Mouse (Mus musculus): Measurements from ENCODE around the gene Mbnl2. TPM values are rescaled to one million over a fixed set of nuclear protein-coding genes. Genes with fewer than 3 reads are reported as not detected.

Gene Mbnl2
- polyA plus RNA-seq, 1 experiment from 2014 or later: 44.1 TPM

DNA sequence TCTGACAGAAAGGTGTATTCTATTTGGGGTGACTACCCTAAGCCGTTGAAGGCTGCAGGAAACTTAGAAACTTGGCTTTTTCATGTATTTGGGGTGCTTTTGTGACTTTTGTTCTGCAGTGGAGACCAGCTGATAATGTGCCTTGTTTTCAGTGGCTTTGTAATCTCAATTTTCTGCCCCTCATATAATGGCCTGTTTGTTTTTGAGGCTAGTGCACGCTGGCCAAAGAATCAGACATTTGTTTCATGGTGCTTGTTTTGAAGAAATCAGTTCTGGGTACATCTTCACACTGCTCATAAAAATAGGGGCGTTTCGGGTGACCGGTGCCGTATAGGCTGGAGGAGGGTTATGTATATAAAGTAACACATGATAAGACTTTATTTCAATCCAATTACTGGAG, 22.4 kb downstream of the Mbnl2 start:
- no peak overlapping the region for H3K4me3 ChIP-seq (ENCODE audit: low read depth, low read length)
- no peak overlapping the region for H3K9ac ChIP-seq (ENCODE audit: low read length)
- H3K27ac ChIP-seq (ENCODE audit: low read depth, low read length): no peak overlapping the region
- 81% methylated on average over 6 of the region's 6 CpGs for WGBS
- H3K27me3 ChIP-seq (ENCODE audit: control insufficient read depth, insufficient read depth, low read length): no peaks in the 10 kb centered on the region
- H3K36me3 ChIP-seq (ENCODE audit: control insufficient read depth, insufficient read depth, low read length): no peaks in the 10 kb centered on the region
- H3K4me1 ChIP-seq (ENCODE audit: control insufficient read depth, insufficient read depth, low read length): 0 out of 2 replicates have a peak, but pooled peaks cover 4% of the 10 kb centered on the region
- H3K4me2 ChIP-seq (ENCODE audit: low read depth): no peak overlapping the region
- DNase-seq (ENCODE audit: low spot score) (no peak), ATAC-seq (ENCODE audit: insufficient read depth, low FRiP score, low TSS enrichment) (no peak)
- no peaks in the 10 kb centered on the region for H3K9me3 ChIP-seq (ENCODE audit: control insufficient read depth, low read length)

- Histone ChIP-seq H3K4me1 (ENCODE audit: control insufficient read depth, insufficient read depth, low read length) (0 out of 2 replicates have a peak, but pooled peaks cover 6% of the 10 kb centered on the region), H3K36me3 (ENCODE audit: control insufficient read depth, insufficient read depth, low read length) (no peaks in the 10 kb centered on the region), H3K9ac (ENCODE audit: low read length) (no peak overlapping the region), H3K4me3 (ENCODE audit: low read depth, low read length) (no peak overlapping the region), H3K27ac (ENCODE audit: low read depth, low read length) (no peak overlapping the region), H3K27me3 (ENCODE audit: control insufficient read depth, insufficient read depth, low read length) (no peaks in the 10 kb centered on the region), H3K4me2 (ENCODE audit: low read depth) (no peak overlapping the region), H3K9me3 (ENCODE audit: control insufficient read depth, low read length) (no peaks in the 10 kb centered on the region)
- WGBS: 89% methylated on average over 5 of the region's 5 CpGs
- no peak for ATAC-seq (ENCODE audit: insufficient read depth, low FRiP score, low TSS enrichment)
- DNase-seq (ENCODE audit: low spot score): no peak
Measured at GRCm38 (mm10) chr14:120298439-120298838, 23.0 kb downstream of the Mbnl2 start.

- Histone ChIP-seq H3K36me3 (ENCODE audit: control insufficient read depth, insufficient read depth, low read length) (no peaks in the 10 kb centered on the region), H3K9ac (ENCODE audit: low read length) (no peak overlapping the region), H3K4me3 (ENCODE audit: low read depth, low read length) (no peak overlapping the region), H3K9me3 (ENCODE audit: control insufficient read depth, low read length) (no peaks in the 10 kb centered on the region), H3K4me1 (ENCODE audit: control insufficient read depth, insufficient read depth, low read length) (0 out of 2 replicates have a peak, but pooled peaks cover 6% of the 10 kb centered on the region), H3K4me2 (ENCODE audit: low read depth) (no peak overlapping the region), H3K27me3 (ENCODE audit: control insufficient read depth, insufficient read depth, low read length) (no peaks in the 10 kb centered on the region), H3K27ac (ENCODE audit: low read depth, low read length) (no peak overlapping the region)
- 74% methylated on average over 3 of the region's 3 CpGs for WGBS
- DNase-seq (ENCODE audit: low spot score): no peak
- ATAC-seq (ENCODE audit: insufficient read depth, low FRiP score, low TSS enrichment): no peak
Measured at GRCm38 (mm10) chr14:120299716-120300115, 24.2 kb downstream of the Mbnl2 start.

DNA sequence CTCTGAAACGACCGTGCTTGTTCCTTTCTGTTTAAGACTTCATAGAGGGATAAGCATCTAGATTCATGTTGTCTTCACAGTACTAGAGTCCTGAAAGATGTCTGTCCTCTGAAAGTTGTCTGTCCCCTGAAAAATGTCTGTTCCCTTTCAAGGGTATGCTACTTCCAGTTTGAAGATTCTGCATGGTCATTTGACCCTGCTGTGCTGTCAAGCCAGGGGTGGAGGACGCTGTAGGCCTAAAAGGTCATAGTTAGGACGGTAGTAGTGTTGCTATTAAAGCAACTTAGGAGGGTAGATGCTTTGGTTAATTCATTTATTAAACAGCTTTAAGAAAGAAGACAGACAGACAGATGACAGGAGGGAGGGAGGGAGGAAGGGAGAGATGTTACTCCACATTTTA, 24.7 kb downstream of the Mbnl2 start:
- no peak overlapping the region for H3K4me2 ChIP-seq (ENCODE audit: low read depth)
- H3K27me3 ChIP-seq (ENCODE audit: control insufficient read depth, insufficient read depth, low read length): no peaks in the 10 kb centered on the region
- H3K36me3 ChIP-seq (ENCODE audit: control insufficient read depth, insufficient read depth, low read length): no peaks in the 10 kb centered on the region
- no peak for ATAC-seq (ENCODE audit: insufficient read depth, low FRiP score, low TSS enrichment)
- no peak overlapping the region for H3K4me3 ChIP-seq (ENCODE audit: low read depth, low read length)
- 0 out of 2 replicates have a peak, but pooled peaks cover 6% of the 10 kb centered on the region for H3K4me1 ChIP-seq (ENCODE audit: control insufficient read depth, insufficient read depth, low read length)
- DNase-seq (ENCODE audit: low spot score): no peak
- H3K9ac ChIP-seq (ENCODE audit: low read length): no peak overlapping the region
- 77% methylated on average over 4 of the region's 4 CpGs for WGBS
- no peaks in the 10 kb centered on the region for H3K9me3 ChIP-seq (ENCODE audit: control insufficient read depth, low read length)
- no peak overlapping the region for H3K27ac ChIP-seq (ENCODE audit: low read depth, low read length)

- Histone ChIP-seq H3K9me3 (ENCODE audit: control insufficient read depth, low read length) (no peaks in the 10 kb centered on the region), H3K36me3 (ENCODE audit: control insufficient read depth, insufficient read depth, low read length) (no peaks in the 10 kb centered on the region), H3K4me3 (ENCODE audit: low read depth, low read length) (no peak overlapping the region), H3K4me1 (ENCODE audit: control insufficient read depth, insufficient read depth, low read length) (0 out of 2 replicates have a peak, but pooled peaks cover 6% of the 10 kb centered on the region), H3K9ac (ENCODE audit: low read length) (no peak overlapping the region), H3K27me3 (ENCODE audit: control insufficient read depth, insufficient read depth, low read length) (no peaks in the 10 kb centered on the region), H3K27ac (ENCODE audit: low read depth, low read length) (no peak overlapping the region), H3K4me2 (ENCODE audit: low read depth) (no peak overlapping the region)
- ATAC-seq (ENCODE audit: insufficient read depth, low FRiP score, low TSS enrichment) (no peak), DNase-seq (ENCODE audit: low spot score) (no peak)
- WGBS: 92% methylated on average over 4 of the region's 4 CpGs
Measured at GRCm38 (mm10) chr14:120300814-120301213, 25.3 kb downstream of the Mbnl2 start.

DNA sequence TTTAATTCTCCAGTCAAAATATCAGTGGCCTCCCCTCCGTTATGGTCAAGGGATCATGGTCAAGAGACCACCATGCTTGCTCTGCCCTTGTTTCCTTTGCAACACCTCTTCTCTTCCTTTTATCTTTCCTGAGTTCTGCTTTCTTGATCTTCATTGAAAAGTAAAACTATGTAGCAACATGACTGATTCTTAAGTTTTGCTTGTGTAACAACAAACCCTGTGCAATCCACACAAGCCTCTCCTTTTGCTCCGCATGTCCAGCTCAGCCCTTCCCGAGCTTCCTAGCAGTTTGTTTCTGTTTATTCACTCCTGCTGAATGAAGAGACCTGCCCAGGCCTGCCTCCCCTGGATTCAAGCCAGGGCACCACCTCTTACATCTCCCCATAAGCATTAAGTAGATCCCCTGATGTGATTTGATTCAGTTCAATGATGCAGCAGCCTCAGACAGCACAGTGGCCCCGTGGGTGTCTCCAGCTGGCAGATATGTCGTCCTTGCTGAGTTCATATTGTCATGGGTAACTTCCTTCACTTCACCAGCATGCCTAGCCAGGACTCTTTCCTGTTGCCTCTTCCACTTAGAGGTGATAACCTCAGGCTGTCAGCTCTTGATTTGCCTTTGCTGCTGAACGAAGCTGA, 27.6 kb downstream of the Mbnl2 start:
- DNase-seq (ENCODE audit: low spot score): no peak
- WGBS: 44% methylated on average over 6 of the region's 6 CpGs
- H3K9ac ChIP-seq (ENCODE audit: low read length): no peak overlapping the region
- 0 out of 2 replicates have a peak, but pooled peaks cover 2% of the 10 kb centered on the region for H3K4me1 ChIP-seq (ENCODE audit: control insufficient read depth, insufficient read depth, low read length)
- H3K9me3 ChIP-seq (ENCODE audit: control insufficient read depth, low read length): no peaks in the 10 kb centered on the region
- no peaks in the 10 kb centered on the region for H3K27me3 ChIP-seq (ENCODE audit: control insufficient read depth, insufficient read depth, low read length)
- no peak for ATAC-seq (ENCODE audit: insufficient read depth, low FRiP score, low TSS enrichment)
- no peaks in the 10 kb centered on the region for H3K36me3 ChIP-seq (ENCODE audit: control insufficient read depth, insufficient read depth, low read length)
- H3K4me3 ChIP-seq (ENCODE audit: low read depth, low read length): no peak overlapping the region
- H3K27ac ChIP-seq (ENCODE audit: low read depth, low read length): no peak overlapping the region
- no peak overlapping the region for H3K4me2 ChIP-seq (ENCODE audit: low read depth)

DNA sequence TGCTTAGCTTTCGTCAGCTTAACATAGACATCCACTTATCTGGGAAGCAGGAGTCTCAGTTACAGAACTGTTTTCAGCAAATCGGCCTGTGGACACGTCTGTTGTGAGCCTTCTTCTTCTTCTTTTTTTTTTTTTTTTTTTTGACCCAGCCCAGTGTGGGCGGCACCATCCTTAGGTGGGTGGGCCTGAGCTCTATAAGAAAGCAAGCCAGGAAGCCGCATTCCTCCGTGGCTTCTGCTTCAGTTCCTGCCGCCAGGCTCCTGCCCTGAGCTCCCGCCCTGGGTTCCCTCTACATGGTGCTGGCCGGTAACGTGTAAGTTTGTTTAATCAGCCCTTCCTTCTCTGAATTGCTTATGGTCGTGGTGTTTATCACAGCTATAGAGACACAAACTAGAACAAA, 30.8 kb downstream of the Mbnl2 start:
- no peak for DNase-seq (ENCODE audit: low spot score)
- Histone ChIP-seq H3K27me3 (ENCODE audit: control insufficient read depth, insufficient read depth, low read length) (no peaks in the 10 kb centered on the region), H3K9ac (ENCODE audit: low read length) (no peak overlapping the region), H3K36me3 (ENCODE audit: control insufficient read depth, insufficient read depth, low read length) (no peaks in the 10 kb centered on the region), H3K9me3 (ENCODE audit: control insufficient read depth, low read length) (no peaks in the 10 kb centered on the region), H3K27ac (ENCODE audit: low read depth, low read length) (no peak overlapping the region), H3K4me2 (ENCODE audit: low read depth) (no peak overlapping the region), H3K4me3 (ENCODE audit: low read depth, low read length) (no peak overlapping the region), H3K4me1 (ENCODE audit: control insufficient read depth, insufficient read depth, low read length) (0 out of 2 replicates have a peak, but pooled peaks cover 5% of the 10 kb centered on the region)
- WGBS: 85% methylated on average over 11 of the region's 11 CpGs
- no peak for ATAC-seq (ENCODE audit: insufficient read depth, low FRiP score, low TSS enrichment)

DNA sequence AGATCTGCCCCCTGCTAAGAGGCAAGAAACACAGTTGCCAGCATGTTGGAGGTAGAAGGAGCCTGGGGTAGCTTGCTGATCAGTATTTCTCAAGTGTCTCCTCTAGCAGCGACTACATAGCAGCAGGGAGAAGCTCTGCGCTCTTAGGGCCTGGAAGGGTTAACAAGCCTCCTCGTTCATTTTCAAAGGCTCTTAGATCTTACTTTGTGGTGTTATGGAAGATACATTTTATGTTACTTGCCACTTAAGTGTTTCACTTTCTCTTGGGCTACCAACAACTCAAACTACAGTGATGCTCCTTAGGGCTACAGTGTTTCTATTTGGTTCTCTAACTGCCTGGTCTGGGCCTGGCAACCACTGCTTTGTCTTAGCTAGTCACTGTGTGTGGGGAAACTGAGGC, 31.9 kb downstream of the Mbnl2 start:
- no peak for ATAC-seq (ENCODE audit: insufficient read depth, low FRiP score, low TSS enrichment)
- Histone ChIP-seq H3K36me3 (ENCODE audit: control insufficient read depth, insufficient read depth, low read length) (no peaks in the 10 kb centered on the region), H3K4me3 (ENCODE audit: low read depth, low read length) (no peak overlapping the region), H3K4me1 (ENCODE audit: control insufficient read depth, insufficient read depth, low read length) (0 out of 2 replicates have a peak, but pooled peaks cover 5% of the 10 kb centered on the region), H3K9me3 (ENCODE audit: control insufficient read depth, low read length) (no peaks in the 10 kb centered on the region), H3K9ac (ENCODE audit: low read length) (no peak overlapping the region), H3K4me2 (ENCODE audit: low read depth) (no peak overlapping the region), H3K27ac (ENCODE audit: low read depth, low read length) (no peak overlapping the region), H3K27me3 (ENCODE audit: control insufficient read depth, insufficient read depth, low read length) (no peaks in the 10 kb centered on the region)
- DNase-seq (ENCODE audit: low spot score): no peak
- 80% methylated on average over 3 of the region's 3 CpGs for WGBS

- ATAC-seq (ENCODE audit: insufficient read depth, low FRiP score, low TSS enrichment) (no peak), DNase-seq (ENCODE audit: low spot score) (no peak)
- H3K27me3 ChIP-seq (ENCODE audit: control insufficient read depth, insufficient read depth, low read length): no peaks in the 10 kb centered on the region
- H3K9ac ChIP-seq (ENCODE audit: low read length): no peak overlapping the region
- H3K4me2 ChIP-seq (ENCODE audit: low read depth): no peak overlapping the region
- no peak overlapping the region for H3K4me3 ChIP-seq (ENCODE audit: low read depth, low read length)
- H3K36me3 ChIP-seq (ENCODE audit: control insufficient read depth, insufficient read depth, low read length): no peaks in the 10 kb centered on the region
- WGBS: 73% methylated on average over 4 of the region's 4 CpGs
- no peak overlapping the region for H3K27ac ChIP-seq (ENCODE audit: low read depth, low read length)
- H3K4me1 ChIP-seq (ENCODE audit: control insufficient read depth, insufficient read depth, low read length): 0 out of 2 replicates have a peak, but pooled peaks cover 5% of the 10 kb centered on the region
- no peaks in the 10 kb centered on the region for H3K9me3 ChIP-seq (ENCODE audit: control insufficient read depth, low read length)
Measured at GRCm38 (mm10) chr14:120307963-120308362, 32.5 kb downstream of the Mbnl2 start.

All from neural tube, embryonic 11.5 days (tissue).